Mouse (Mus musculus): Measurements from ENCODE around the gene Olfr771. TPM values are rescaled to one million over a fixed set of nuclear protein-coding genes. Genes with fewer than 3 reads are reported as not detected.
"Not testable (repeated sequence)": the region's sequence is repeated elsewhere in the genome, so short reads cannot be mapped to it uniquely, and the experiment has no call there.

Gene Olfr771
- polyA plus RNA-seq (2012; rRNA removed): not detected in 2 replicates

GRCm38 (mm10) chr10:129164651-129165050 is at the start of gene Olfr771:
Gene Olfr771, minus strand, starts transcription at chr10:129164751.
- H3K27ac ChIP-seq (ENCODE audit: insufficient read depth, low read depth, low read length): no peak within 1 kb of the TSS
- no peaks in the 10 kb centered on the region for H3K4me1 ChIP-seq (ENCODE audit: control insufficient read depth, insufficient read depth, low read length)
- 65% methylated on average over 1 of the region's 1 CpGs for WGBS
- no peak for DNase-seq
- no peak within 1 kb of the TSS for H3K4me3 ChIP-seq (ENCODE audit: insufficient read depth, low read depth, low read length)
- H3K36me3 ChIP-seq (ENCODE audit: control insufficient read depth, insufficient read depth, low read length): no peaks in the 10 kb centered on the region
- TF ChIP-seq POLR2A (IDR thresholded peaks at IDR 0.05; ENCODE audit: low read depth, low read length): no peak
- no peak for TF ChIP-seq CTCF (conservative IDR thresholded peaks at IDR 0.05; ENCODE audit: insufficient read depth, insufficient read length, low read depth, low read length)
- no peaks in the 10 kb centered on the region for H3K27me3 ChIP-seq (replicated peaks; ENCODE audit: control insufficient read depth, insufficient read depth, low read length)

GRCm38 (mm10) chr10:129187319-129187718 is 22.8 kb upstream of the Olfr771 start, which contains the start of gene Olfr773:
Gene Olfr773, minus strand, starts transcription at chr10:129187419.
- H3K4me1 ChIP-seq (ENCODE audit: control insufficient read depth, insufficient read depth, low read length); H3K4me3 ChIP-seq (ENCODE audit: insufficient read depth, low read depth, low read length); H3K27ac ChIP-seq (ENCODE audit: insufficient read depth, low read depth, low read length); H3K27me3 ChIP-seq (replicated peaks; ENCODE audit: control insufficient read depth, insufficient read depth, low read length); H3K36me3 ChIP-seq (ENCODE audit: control insufficient read depth, insufficient read depth, low read length); DNase-seq: not testable (repeated sequence)

GRCm38 (mm10) chr10:129177821-129178220 is 13.3 kb upstream of the Olfr771 start, which contains the start of gene Olfr772:
Gene Olfr772, minus strand, starts transcription at chr10:129177921.
- not testable (repeated sequence) for H3K27me3 ChIP-seq (replicated peaks; ENCODE audit: control insufficient read depth, insufficient read depth, low read length); H3K4me3 ChIP-seq (ENCODE audit: insufficient read depth, low read depth, low read length); H3K27ac ChIP-seq (ENCODE audit: insufficient read depth, low read depth, low read length); H3K36me3 ChIP-seq (ENCODE audit: control insufficient read depth, insufficient read depth, low read length); H3K4me1 ChIP-seq (ENCODE audit: control insufficient read depth, insufficient read depth, low read length); DNase-seq
- whole genome bisulfite sequencing: 83% methylated on average over 3 of the region's 4 CpGs

- H3K4me3 ChIP-seq (ENCODE audit: insufficient read depth, low read depth, low read length): no peak within 1 kb of the TSS
- no peaks in the 10 kb centered on the region for H3K27me3 ChIP-seq (replicated peaks; ENCODE audit: control insufficient read depth, insufficient read depth, low read length)
- TF ChIP-seq CTCF (conservative IDR thresholded peaks at IDR 0.05; ENCODE audit: insufficient read depth, insufficient read length, low read depth, low read length): no peak
- TF ChIP-seq POLR2A (IDR thresholded peaks at IDR 0.05; ENCODE audit: low read depth, low read length): no peak
- H3K27ac ChIP-seq (ENCODE audit: insufficient read depth, low read depth, low read length): no peak within 1 kb of the TSS
- DNase-seq: no peak
- H3K4me1 ChIP-seq (ENCODE audit: control insufficient read depth, insufficient read depth, low read length): no peaks in the 10 kb centered on the region
- no peaks in the 10 kb centered on the region for H3K36me3 ChIP-seq (ENCODE audit: control insufficient read depth, insufficient read depth, low read length)
- 69% methylated on average over 2 of the region's 2 CpGs for WGBS
These were observed 25.7 kb downstream of the Olfr771 start, which contains the start of gene Olfr770 for GRCm38 (mm10) chr10:129138898-129139297. Gene Olfr770, minus strand, starts transcription at chr10:129138998.

- 67% methylated on average over 2 of the region's 2 CpGs for WGBS
- DNase-seq: no peak
- H3K27ac ChIP-seq (ENCODE audit: insufficient read depth, low read depth, low read length): no peak within 1 kb of the TSS
These were observed 46.8 kb downstream of the Olfr771 start, which contains the start of gene Olfr769 for GRCm38 (mm10) chr10:129117761-129118160. Gene Olfr769, minus strand, starts transcription at chr10:129117861.

GRCm38 (mm10) chr10:129115146-129115545 is 49.4 kb downstream of the Olfr771 start:
- no peak for DNase-seq
- Histone ChIP-seq H3K36me3 (ENCODE audit: control insufficient read depth, insufficient read depth, low read length) (no peaks in the 10 kb centered on the region), H3K4me1 (ENCODE audit: control insufficient read depth, insufficient read depth, low read length) (no peaks in the 10 kb centered on the region), H3K27me3 (replicated peaks; ENCODE audit: control insufficient read depth, insufficient read depth, low read length) (no peaks in the 10 kb centered on the region), H3K4me3 (ENCODE audit: insufficient read depth, low read depth, low read length) (no peak overlapping the region), H3K27ac (ENCODE audit: insufficient read depth, low read depth, low read length) (no peak overlapping the region)
- TF ChIP-seq POLR2A (IDR thresholded peaks at IDR 0.05; ENCODE audit: low read depth, low read length) (no peak), CTCF (conservative IDR thresholded peaks at IDR 0.05; ENCODE audit: insufficient read depth, insufficient read length, low read depth, low read length) (no peak)
- 89% methylated on average over 3 of the region's 3 CpGs for WGBS

More at GRCm38 (mm10) chr10:129117761-129118160, 46.8 kb downstream of the Olfr771 start, which contains the start of gene Olfr769:
- Histone ChIP-seq H3K36me3 (ENCODE audit: control insufficient read depth, insufficient read depth, low read length) (no peaks in the 10 kb centered on the region), H3K27me3 (replicated peaks; ENCODE audit: control insufficient read depth, insufficient read depth, low read length) (no peaks in the 10 kb centered on the region), H3K4me1 (ENCODE audit: control insufficient read depth, insufficient read depth, low read length) (no peaks in the 10 kb centered on the region), H3K4me3 (ENCODE audit: insufficient read depth, low read depth, low read length) (no peak within 1 kb of the TSS)
- TF ChIP-seq CTCF (conservative IDR thresholded peaks at IDR 0.05; ENCODE audit: insufficient read depth, insufficient read length, low read depth, low read length) (no peak), POLR2A (IDR thresholded peaks at IDR 0.05; ENCODE audit: low read depth, low read length) (no peak)

Other genes with a start within 250 kb of the Olfr771 start
- 38.9 and 46.0 TPM in 2 replicates for gene Rdh5, start 241.9 kb downstream of the Olfr771 start, polyA plus RNA-seq (2012; rRNA removed)
- 339 and 365 TPM in 2 replicates for gene Bloc1s1, start 240.7 kb downstream of the Olfr771 start, polyA plus RNA-seq (2012; rRNA removed)
- gene Itga7, start 230.9 kb downstream of the Olfr771 start, polyA plus RNA-seq (2012; rRNA removed): 14.6 and 17.8 TPM in 2 replicates
- 234 and 269 TPM in 2 replicates for gene Mettl7b, start 203.8 kb downstream of the Olfr771 start, polyA plus RNA-seq (2012; rRNA removed)
- not detected in 2 replicates for gene Olfr9, start 175.3 kb downstream of the Olfr771 start, polyA plus RNA-seq (2012; rRNA removed)
- not detected in 2 replicates for gene Olfr763, start 154.0 kb downstream of the Olfr771 start, polyA plus RNA-seq (2012; rRNA removed)
- not detected in 2 replicates for gene Olfr764-ps1, start 124.9 kb downstream of the Olfr771 start, polyA plus RNA-seq (2012; rRNA removed)
- not detected in 2 replicates for gene Olfr765, start 114.8 kb downstream of the Olfr771 start, polyA plus RNA-seq (2012; rRNA removed)
- gene Olfr766-ps1, start 95.8 kb downstream of the Olfr771 start, polyA plus RNA-seq (2012; rRNA removed): not detected in 2 replicates
- not detected in 2 replicates for gene Olfr767, start 81.8 kb downstream of the Olfr771 start, polyA plus RNA-seq (2012; rRNA removed)
- not detected in 2 replicates for gene Olfr768, start 65.4 kb downstream of the Olfr771 start, polyA plus RNA-seq (2012; rRNA removed)
- gene Olfr769, start 46.9 kb downstream of the Olfr771 start, polyA plus RNA-seq (2012; rRNA removed): not detected in 2 replicates
- gene Olfr770, start 25.8 kb downstream of the Olfr771 start, polyA plus RNA-seq (2012; rRNA removed): not detected in 2 replicates
- gene Olfr772, start 13.2 kb upstream of the Olfr771 start, polyA plus RNA-seq (2012; rRNA removed): not detected in 2 replicates
- gene Olfr773, start 22.7 kb upstream of the Olfr771 start, polyA plus RNA-seq (2012; rRNA removed): not detected in 2 replicates
- gene Olfr774, start 71.5 kb upstream of the Olfr771 start, polyA plus RNA-seq (2012; rRNA removed): not detected in 2 replicates
- gene Olfr775, start 83.7 kb upstream of the Olfr771 start, polyA plus RNA-seq (2012; rRNA removed): not detected in 2 replicates
- gene Olfr776, start 94.4 kb upstream of the Olfr771 start, polyA plus RNA-seq (2012; rRNA removed): not detected in 2 replicates
- gene Olfr777, start 106.7 kb upstream of the Olfr771 start, polyA plus RNA-seq (2012; rRNA removed): not detected in 2 replicates
- not detected in 2 replicates for gene Olfr780, start 153.4 kb upstream of the Olfr771 start, polyA plus RNA-seq (2012; rRNA removed)
- not detected in 2 replicates for gene Olfr781, start 164.1 kb upstream of the Olfr771 start, polyA plus RNA-seq (2012; rRNA removed)
- not detected in 2 replicates for gene Olfr782, start 184.1 kb upstream of the Olfr771 start, polyA plus RNA-seq (2012; rRNA removed)
- gene Olfr784, start 219.3 kb upstream of the Olfr771 start, polyA plus RNA-seq (2012; rRNA removed): not detected in 2 replicates
- not detected in 2 replicates for gene Olfr785, start 240.7 kb upstream of the Olfr771 start, polyA plus RNA-seq (2012; rRNA removed)